Mouse (Mus musculus): ENCODE measurements around the gene Emilin3. TPM values are rescaled to one million over a fixed set of nuclear protein-coding genes. Genes with fewer than 3 reads are reported as not detected.

Gene Emilin3
- polyA plus RNA-seq, 1 experiment from 2014 or later: 2.2 TPM

- peak overlapping the region; percentile 31 for H3K4me3 ChIP-seq (ENCODE audit: low read depth, low read length)
- H3K27ac ChIP-seq (ENCODE audit: low read depth, low read length): no peak overlapping the region
- no peaks in the 10 kb centered on the region for H3K9me3 ChIP-seq (ENCODE audit: control insufficient read depth, low read length)
- WGBS: 2% methylated on average over 11 of the region's 11 CpGs
- H3K36me3 ChIP-seq (ENCODE audit: control insufficient read depth, insufficient read depth, low read length): no peaks in the 10 kb centered on the region
- peak; percentile 88 for DNase-seq (ENCODE audit: low spot score)
- no peaks in the 10 kb centered on the region for H3K4me1 ChIP-seq (replicated peaks; ENCODE audit: control insufficient read depth, insufficient read depth, low read length)
- peak overlapping the region; percentile 70 for H3K4me2 ChIP-seq (ENCODE audit: low read depth, low read length, severe bottlenecking)
- ATAC-seq (replicated peaks; ENCODE audit: low FRiP score): peak; percentile 85
- peaks cover 8% of the 10 kb centered on the region for H3K27me3 ChIP-seq (ENCODE audit: control insufficient read depth, insufficient read depth, low read length)
- H3K9ac ChIP-seq (ENCODE audit: low read length): no peak overlapping the region
Observed at GRCm38 (mm10) chr2:160887284-160887683, 24.8 kb downstream of the Emilin3 start.

GRCm38 (mm10) chr2:160886221-160886620 is 25.9 kb downstream of the Emilin3 start:
- DNase-seq (ENCODE audit: low spot score) (no peak), ATAC-seq (replicated peaks; ENCODE audit: low FRiP score) (no peak)
- no peaks in the 10 kb centered on the region for H3K9me3 ChIP-seq (ENCODE audit: control insufficient read depth, low read length)
- no peak overlapping the region for H3K27ac ChIP-seq (ENCODE audit: low read depth, low read length)
- H3K4me1 ChIP-seq (replicated peaks; ENCODE audit: control insufficient read depth, insufficient read depth, low read length): no peaks in the 10 kb centered on the region
- H3K27me3 ChIP-seq (ENCODE audit: control insufficient read depth, insufficient read depth, low read length): peaks cover 8% of the 10 kb centered on the region
- no peaks in the 10 kb centered on the region for H3K36me3 ChIP-seq (ENCODE audit: control insufficient read depth, insufficient read depth, low read length)
- no peak overlapping the region for H3K4me3 ChIP-seq (ENCODE audit: low read depth, low read length)
- no peak overlapping the region for H3K4me2 ChIP-seq (ENCODE audit: low read depth, low read length, severe bottlenecking)
- no peak overlapping the region for H3K9ac ChIP-seq (ENCODE audit: low read length)
- WGBS: 79% methylated on average over 3 of the region's 3 CpGs

- H3K27me3 ChIP-seq (ENCODE audit: control insufficient read depth, insufficient read depth, low read length): peaks cover 8% of the 10 kb centered on the region
- H3K4me1 ChIP-seq (replicated peaks; ENCODE audit: control insufficient read depth, insufficient read depth, low read length): no peaks in the 10 kb centered on the region
- no peaks in the 10 kb centered on the region for H3K9me3 ChIP-seq (ENCODE audit: control insufficient read depth, low read length)
- H3K36me3 ChIP-seq (ENCODE audit: control insufficient read depth, insufficient read depth, low read length): no peaks in the 10 kb centered on the region
- H3K4me2 ChIP-seq (ENCODE audit: low read depth, low read length, severe bottlenecking): no peak overlapping the region
- H3K9ac ChIP-seq (ENCODE audit: low read length): no peak overlapping the region
- H3K27ac ChIP-seq (ENCODE audit: low read depth, low read length): no peak overlapping the region
- no peak overlapping the region for H3K4me3 ChIP-seq (ENCODE audit: low read depth, low read length)
- DNase-seq (ENCODE audit: low spot score): peak; percentile 80
- ATAC-seq (replicated peaks; ENCODE audit: low FRiP score): no peak
- 26% methylated on average over 2 of the region's 2 CpGs for WGBS
Observed at GRCm38 (mm10) chr2:160884830-160885229, 27.3 kb downstream of the Emilin3 start.

GRCm38 (mm10) chr2:160883912-160884311 is 28.2 kb downstream of the Emilin3 start:
- peaks cover 8% of the 10 kb centered on the region for H3K27me3 ChIP-seq (ENCODE audit: control insufficient read depth, insufficient read depth, low read length)

GRCm38 (mm10) chr2:160882436-160882835 is 29.7 kb downstream of the Emilin3 start:
- WGBS: 76% methylated on average over 5 of the region's 5 CpGs
- no peak overlapping the region for H3K4me3 ChIP-seq (ENCODE audit: low read depth, low read length)

More at GRCm38 (mm10) chr2:160883912-160884311, 28.2 kb downstream of the Emilin3 start:
- no peaks in the 10 kb centered on the region for H3K36me3 ChIP-seq (ENCODE audit: control insufficient read depth, insufficient read depth, low read length)
- H3K4me1 ChIP-seq (replicated peaks; ENCODE audit: control insufficient read depth, insufficient read depth, low read length): no peaks in the 10 kb centered on the region
- H3K4me2 ChIP-seq (ENCODE audit: low read depth, low read length, severe bottlenecking): no peak overlapping the region
- DNase-seq (ENCODE audit: low spot score) (no peak), ATAC-seq (replicated peaks; ENCODE audit: low FRiP score) (no peak)
- H3K9ac ChIP-seq (ENCODE audit: low read length): no peak overlapping the region
- no peak overlapping the region for H3K4me3 ChIP-seq (ENCODE audit: low read depth, low read length)
- WGBS: 82% methylated on average over 4 of the region's 4 CpGs
- H3K9me3 ChIP-seq (ENCODE audit: control insufficient read depth, low read length): no peaks in the 10 kb centered on the region
- H3K27ac ChIP-seq (ENCODE audit: low read depth, low read length): no peak overlapping the region

GRCm38 (mm10) chr2:160881462-160882101 is 30.5 kb downstream of the Emilin3 start:
- H3K36me3 ChIP-seq (ENCODE audit: control insufficient read depth, insufficient read depth, low read length): no peaks in the 10 kb centered on the region
- no peak overlapping the region for H3K4me3 ChIP-seq (ENCODE audit: low read depth, low read length)
- H3K9me3 ChIP-seq (ENCODE audit: control insufficient read depth, low read length): no peaks in the 10 kb centered on the region
- ATAC-seq (replicated peaks; ENCODE audit: low FRiP score) (no peak), DNase-seq (ENCODE audit: low spot score) (no peak)
- no peak overlapping the region for H3K9ac ChIP-seq (ENCODE audit: low read length)
- H3K4me1 ChIP-seq (replicated peaks; ENCODE audit: control insufficient read depth, insufficient read depth, low read length): no peaks in the 10 kb centered on the region
- H3K27ac ChIP-seq (ENCODE audit: low read depth, low read length): no peak overlapping the region
- no peak overlapping the region for H3K4me2 ChIP-seq (ENCODE audit: low read depth, low read length, severe bottlenecking)
- WGBS: 55% methylated on average over 6 of the region's 6 CpGs
- no peaks in the 10 kb centered on the region for H3K27me3 ChIP-seq (ENCODE audit: control insufficient read depth, insufficient read depth, low read length)

More at GRCm38 (mm10) chr2:160882436-160882835, 29.7 kb downstream of the Emilin3 start:
- Histone ChIP-seq H3K27me3 (ENCODE audit: control insufficient read depth, insufficient read depth, low read length) (0 out of 2 replicates have a peak, but pooled peaks cover under 1% of the 10 kb centered on the region), H3K9ac (ENCODE audit: low read length) (no peak overlapping the region), H3K4me2 (ENCODE audit: low read depth, low read length, severe bottlenecking) (no peak overlapping the region), H3K9me3 (ENCODE audit: control insufficient read depth, low read length) (no peaks in the 10 kb centered on the region), H3K27ac (ENCODE audit: low read depth, low read length) (no peak overlapping the region), H3K4me1 (replicated peaks; ENCODE audit: control insufficient read depth, insufficient read depth, low read length) (no peaks in the 10 kb centered on the region), H3K36me3 (ENCODE audit: control insufficient read depth, insufficient read depth, low read length) (no peaks in the 10 kb centered on the region)
- ATAC-seq (replicated peaks; ENCODE audit: low FRiP score): no peak
- no peak for DNase-seq (ENCODE audit: low spot score)

GRCm38 (mm10) chr2:160880453-160881195 is 31.5 kb downstream of the Emilin3 start, which contains the start of gene Lpin3:
Gene Lpin3 (plus strand): TSS chr2:160880670.
- H3K4me3 ChIP-seq (ENCODE audit: low read depth, low read length): no peak within 1 kb of the TSS
- no peak within 1 kb of the TSS for H3K9ac ChIP-seq (ENCODE audit: low read length)
- 79% methylated on average over 13 of the region's 13 CpGs for WGBS
- H3K27me3 ChIP-seq (ENCODE audit: control insufficient read depth, insufficient read depth, low read length): no peaks in the 10 kb centered on the region
- ATAC-seq (replicated peaks; ENCODE audit: low FRiP score) (no peak), DNase-seq (ENCODE audit: low spot score) (no peak)
- H3K4me2 ChIP-seq (ENCODE audit: low read depth, low read length, severe bottlenecking): no peak within 1 kb of the TSS
- no peak within 1 kb of the TSS for H3K27ac ChIP-seq (ENCODE audit: low read depth, low read length)
- no peaks in the 10 kb centered on the region for H3K36me3 ChIP-seq (ENCODE audit: control insufficient read depth, insufficient read depth, low read length)
- H3K9me3 ChIP-seq (ENCODE audit: control insufficient read depth, low read length): peaks cover 2% of the 10 kb centered on the region; the same call in 1 of the 2 replicates
- H3K4me1 ChIP-seq (replicated peaks; ENCODE audit: control insufficient read depth, insufficient read depth, low read length): no peaks in the 10 kb centered on the region

- no peak for DNase-seq (ENCODE audit: low spot score)
- WGBS: 82% methylated on average over 4 of the region's 4 CpGs
Observed at GRCm38 (mm10) chr2:160876115-160876514, 36.0 kb downstream of the Emilin3 start.

More at GRCm38 (mm10) chr2:160876115-160876514, 36.0 kb downstream of the Emilin3 start:
- H3K27ac ChIP-seq (ENCODE audit: low read depth, low read length): no peak overlapping the region
- H3K27me3 ChIP-seq (ENCODE audit: control insufficient read depth, insufficient read depth, low read length): no peaks in the 10 kb centered on the region
- no peak for ATAC-seq (replicated peaks; ENCODE audit: low FRiP score)
- H3K4me1 ChIP-seq (replicated peaks; ENCODE audit: control insufficient read depth, insufficient read depth, low read length): peaks cover 5% of the 10 kb centered on the region; the same call in 1 of the 2 replicates
- H3K9me3 ChIP-seq (ENCODE audit: control insufficient read depth, low read length): peaks cover 2% of the 10 kb centered on the region; the same call in 1 of the 2 replicates
- H3K36me3 ChIP-seq (ENCODE audit: control insufficient read depth, insufficient read depth, low read length): no peaks in the 10 kb centered on the region
- H3K9ac ChIP-seq (ENCODE audit: low read length): no peak overlapping the region
- H3K4me3 ChIP-seq (ENCODE audit: low read depth, low read length): no peak overlapping the region
- H3K4me2 ChIP-seq (ENCODE audit: low read depth, low read length, severe bottlenecking): no peak overlapping the region
